Mouse (Mus musculus) left cerebral cortex, postnatal 25 days (tissue): ENCODE results near the gene Rpl36al. TPM values are rescaled to one million over a fixed set of nuclear protein-coding genes. Genes with fewer than 3 reads are reported as not detected.
A peak's percentile ranks its signal among the peaks of the same experiment; 100 is the strongest.

Experiments
- DNase-seq, 2 experiments: peaks; one replicate each; pipeline ENCODE4 v3.0.0; 2022; ENCODE audit warnings: low spot score in 2 of 2, mixed read lengths in 1 of 2
- intact Hi-C: fragments of 180-260 bp; cut with DNase I; formaldehyde crosslinking; loops from one replicate; pipeline ENCODE4 v1.15.1; 2025
- total RNA-seq, 2 experiments: library from RNA; stranded (reverse); gene quantifications; 2 replicates each; pipeline ENCODE4 v1.2.3; 2021

Rpl36al gene
- 100 to 1,000 TPM; 180 to 187 TPM for total RNA-seq

DNA sequence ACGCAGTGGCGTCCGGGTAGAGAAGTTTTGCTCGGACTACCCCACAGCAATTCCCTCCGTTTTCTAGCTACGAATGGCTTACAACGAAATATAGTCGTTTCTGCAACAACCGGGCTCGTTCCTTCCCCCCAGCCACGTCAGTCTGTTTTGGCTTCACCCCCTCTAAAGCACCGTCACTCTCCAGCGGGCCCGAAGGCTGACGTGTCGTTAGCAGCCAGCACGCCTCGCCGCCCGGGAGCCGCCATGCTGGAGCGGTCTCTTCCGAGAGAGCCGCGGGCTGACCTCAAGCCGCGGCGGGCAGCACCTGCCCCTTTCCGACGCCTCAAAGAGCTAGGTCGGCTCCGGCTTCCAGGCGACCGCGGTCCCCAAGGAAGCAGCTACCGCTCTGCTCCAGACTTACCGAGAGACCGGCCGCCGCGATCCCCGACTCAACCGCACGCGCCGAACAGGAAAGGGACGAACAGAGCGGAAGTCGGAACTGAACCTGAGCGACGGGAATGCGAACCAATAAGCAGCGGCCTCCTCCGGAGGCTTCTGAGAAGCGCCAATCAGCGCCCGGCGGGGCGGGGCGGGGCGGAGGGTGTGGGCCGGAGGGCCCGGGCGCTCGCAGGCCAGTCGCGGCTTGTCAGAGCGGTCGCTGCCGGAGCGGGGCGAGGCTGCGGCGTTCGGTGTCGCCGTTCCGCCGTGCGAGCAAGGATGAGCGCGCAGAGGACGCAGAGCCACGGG, at the start of gene Rpl36al, which contains the start of gene Mgat2:
Gene Rpl36al (minus strand): TSS at position 501 of the 726 bp plus-strand sequence.
Gene Mgat2 (plus strand): TSS at position 575 of the 726 bp plus-strand sequence.
- intact Hi-C loops: loop anchor here (1.0 kb wide), 1 partner anchor 14 kb away; the partner anchor contains the start of gene Gm49383

DNA sequence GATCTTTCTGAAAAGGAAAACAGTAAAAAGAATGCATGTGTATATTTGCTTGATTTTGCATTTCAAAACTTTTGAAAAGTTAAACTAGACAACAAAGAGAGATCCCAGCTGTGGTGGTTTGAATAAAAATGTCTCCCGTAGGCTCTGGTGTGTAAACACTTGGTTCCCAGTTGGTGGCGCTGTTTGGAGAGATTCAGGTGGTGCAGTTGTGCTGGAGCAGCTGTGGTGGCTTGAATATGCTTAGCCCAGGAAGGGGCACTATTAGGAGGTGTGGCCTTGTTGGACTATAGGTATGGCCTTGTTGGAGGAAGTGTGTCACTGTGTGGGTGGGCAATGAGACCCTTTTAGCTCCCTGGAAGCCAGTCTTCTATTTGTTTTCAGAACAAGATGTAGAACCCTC, 45.4 kb upstream of the Rpl36al start:
- no peak for DNase-seq
- intact Hi-C loops: no loop called here

More for the DNA sequence above, at the start of gene Rpl36al, which contains the start of gene Mgat2:
- DNase-seq: peak; percentile 99

DNA sequence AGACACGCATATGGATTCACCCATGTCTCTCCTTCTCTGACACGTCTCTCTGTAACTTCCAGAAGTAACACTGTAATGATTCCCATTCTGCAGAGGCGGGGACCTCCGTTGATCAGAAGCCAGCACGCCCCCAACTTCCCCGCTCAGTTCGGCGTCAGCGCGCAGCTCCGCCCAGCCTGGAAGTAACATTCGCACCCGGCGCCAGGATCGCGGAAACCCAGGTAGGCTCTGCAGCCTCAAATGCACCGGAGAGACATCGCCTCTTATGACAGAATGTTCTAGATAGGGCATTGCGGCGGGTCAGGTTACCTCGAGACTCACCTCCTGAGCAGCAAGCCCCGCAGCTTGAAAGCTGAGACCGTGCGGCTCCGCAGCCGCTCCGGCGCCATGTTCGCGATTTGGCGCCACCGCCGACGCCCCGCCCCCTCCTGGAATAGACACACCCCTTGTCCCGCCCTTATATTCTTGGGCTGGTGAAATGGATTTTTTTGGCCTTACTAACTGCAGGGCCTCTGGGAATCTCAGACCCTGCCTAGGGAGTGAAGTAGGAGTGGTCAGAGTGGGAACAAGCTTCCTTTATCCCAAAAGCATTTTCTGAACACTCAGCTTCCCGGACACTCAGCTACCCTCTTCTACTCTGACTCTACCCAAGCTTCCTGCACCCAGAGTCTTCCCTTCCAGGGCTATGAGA, 44.0 kb upstream of the Rpl36al start, which contains the start of gene Pole2:
Gene Pole2 (minus strand): TSS at position 420 of the 691 bp plus-strand sequence.
- intact Hi-C loops: no loop called here
- peak; percentile 81 to 84 for DNase-seq

DNA sequence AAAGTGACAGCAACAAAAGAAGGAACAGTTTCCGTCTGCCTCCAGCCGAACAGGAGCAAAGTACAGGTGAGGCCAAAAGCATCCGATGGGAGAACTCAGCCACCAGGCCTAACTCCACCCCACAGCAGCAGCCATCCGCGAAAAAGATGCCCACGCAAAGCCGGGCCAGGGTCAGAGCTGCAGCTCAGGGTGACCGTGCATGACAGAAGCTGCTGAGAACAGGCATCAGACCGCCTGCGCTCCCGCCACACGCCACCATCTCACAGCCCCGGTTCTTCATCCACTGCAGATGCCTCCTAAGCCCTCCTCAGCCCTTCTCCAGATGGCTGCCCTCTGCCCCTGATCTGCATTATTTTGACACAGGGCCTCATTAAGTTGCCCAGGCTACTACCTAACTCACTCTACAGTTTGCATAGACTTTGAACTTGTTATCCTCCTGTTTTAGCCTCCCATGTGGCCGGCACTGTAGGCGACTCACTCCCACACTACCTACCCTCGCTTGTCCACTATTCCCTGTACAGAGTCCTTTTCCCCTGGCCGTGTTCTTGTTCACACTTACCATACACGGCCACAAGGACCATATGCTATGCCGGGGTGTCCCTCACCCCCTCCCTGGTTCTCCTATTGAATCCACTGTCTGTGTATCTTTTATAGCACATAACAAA, 36.9 kb upstream of the Rpl36al start:
- intact Hi-C loops: no loop called here
- DNase-seq: no peak

DNA sequence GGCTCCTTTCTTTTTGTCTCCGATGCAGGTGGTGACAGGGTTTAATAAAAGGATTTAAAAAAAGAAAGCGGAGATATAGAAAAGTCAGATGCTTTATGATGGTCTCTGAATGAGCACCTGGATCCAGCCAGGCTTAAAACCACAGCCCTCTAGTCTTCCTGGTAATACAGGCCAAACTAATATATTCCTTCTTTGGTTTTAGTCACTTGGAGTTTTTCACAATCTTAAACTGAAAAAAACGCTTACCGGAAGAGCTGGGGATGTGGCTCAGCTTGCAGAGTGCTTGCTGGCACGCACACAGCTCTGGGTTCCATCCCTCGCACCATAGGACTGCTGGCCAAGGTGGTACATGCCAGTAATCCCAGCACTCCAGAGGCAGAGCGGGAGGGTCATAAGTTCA, 32.7 kb upstream of the Rpl36al start:
- intact Hi-C loops: no loop called here
- DNase-seq: no peak

DNA sequence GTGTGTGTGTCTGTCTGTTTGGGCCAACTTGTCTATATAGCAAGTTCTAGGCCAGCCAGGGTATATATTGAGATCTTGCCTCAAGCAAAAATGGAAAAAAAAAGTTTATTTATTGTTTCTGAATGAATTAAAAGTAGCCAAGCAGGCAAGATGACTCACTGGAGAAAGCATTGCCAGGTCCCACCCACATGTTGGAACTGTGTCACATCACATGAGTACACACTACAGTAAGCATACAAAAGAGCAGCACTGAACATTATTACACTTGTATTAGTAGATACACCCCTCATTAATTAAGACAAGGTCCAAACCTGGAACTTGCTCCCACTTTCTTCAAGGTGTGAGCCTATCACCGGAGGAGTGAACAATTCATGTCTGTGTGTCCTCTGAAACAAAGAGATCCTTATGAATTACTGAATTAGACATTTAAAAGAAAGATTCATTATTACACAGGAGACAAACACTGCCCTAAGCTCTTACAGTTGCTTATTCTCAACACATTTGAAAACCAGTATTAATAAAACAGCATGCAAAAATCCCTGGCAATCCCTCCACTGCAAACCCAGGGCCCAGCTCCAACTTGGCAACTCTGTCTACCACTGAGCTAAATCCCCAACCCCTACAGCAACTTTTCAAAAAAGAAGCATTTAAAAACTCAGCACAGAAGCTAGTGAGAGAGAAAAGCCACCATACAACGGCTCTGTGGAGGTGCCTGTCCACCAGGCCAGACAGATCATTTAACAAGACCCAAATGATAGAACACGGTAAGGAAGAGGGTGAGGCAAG, 31.3 kb upstream of the Rpl36al start:
- intact Hi-C loops: no loop called here
- DNase-seq: peak; percentile 45 to 80

DNA sequence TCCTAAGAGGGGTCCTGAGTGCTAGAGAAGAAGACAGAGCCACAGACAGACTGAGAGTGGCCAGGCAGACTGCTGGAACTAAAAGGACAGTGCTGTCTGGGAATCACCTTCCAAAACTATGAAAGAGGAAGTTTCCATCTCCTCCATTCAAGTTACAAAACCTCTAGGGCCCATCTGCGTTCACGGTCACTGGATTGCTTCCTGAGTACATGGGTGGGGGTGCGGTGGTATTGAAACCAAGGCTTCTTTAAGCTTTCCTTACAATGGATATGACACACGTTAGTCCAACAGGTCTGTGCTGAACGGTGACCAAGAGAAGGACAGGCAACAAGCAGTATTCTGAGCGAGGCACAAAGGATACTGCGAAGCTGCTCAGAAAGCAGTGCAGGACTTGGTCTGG, 30.5 kb upstream of the Rpl36al start:
- no peak for DNase-seq
- intact Hi-C loops: no loop called here

DNA sequence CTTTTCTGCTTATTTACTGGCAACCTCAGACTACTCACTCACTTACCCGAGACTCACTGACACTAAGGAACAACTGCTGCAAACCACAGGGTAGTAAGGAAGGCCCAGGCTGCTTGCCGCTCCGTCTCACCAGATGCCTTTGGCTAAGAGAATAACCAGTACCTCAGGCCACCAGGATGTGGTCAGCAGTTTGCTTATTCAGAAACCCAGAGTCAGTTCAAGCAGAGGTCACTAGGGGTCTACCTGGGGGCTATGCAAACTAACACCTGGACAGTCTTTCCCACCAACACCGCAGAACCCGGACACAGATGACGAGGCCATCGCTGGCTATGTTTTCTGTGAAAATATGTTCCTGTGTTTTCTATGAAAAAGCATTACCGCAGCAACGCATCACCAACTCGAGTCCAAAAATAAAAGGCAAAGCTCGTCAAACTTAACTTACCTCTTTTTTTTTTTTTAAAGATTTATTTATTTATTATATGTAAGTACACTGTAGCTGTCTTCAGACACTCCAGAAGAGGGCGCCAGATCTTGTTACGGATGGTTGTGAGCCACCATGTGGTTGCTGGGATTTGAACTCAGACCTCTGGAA, 29.4 kb upstream of the Rpl36al start:
- no peak for DNase-seq
- intact Hi-C loops: no loop called here

DNA sequence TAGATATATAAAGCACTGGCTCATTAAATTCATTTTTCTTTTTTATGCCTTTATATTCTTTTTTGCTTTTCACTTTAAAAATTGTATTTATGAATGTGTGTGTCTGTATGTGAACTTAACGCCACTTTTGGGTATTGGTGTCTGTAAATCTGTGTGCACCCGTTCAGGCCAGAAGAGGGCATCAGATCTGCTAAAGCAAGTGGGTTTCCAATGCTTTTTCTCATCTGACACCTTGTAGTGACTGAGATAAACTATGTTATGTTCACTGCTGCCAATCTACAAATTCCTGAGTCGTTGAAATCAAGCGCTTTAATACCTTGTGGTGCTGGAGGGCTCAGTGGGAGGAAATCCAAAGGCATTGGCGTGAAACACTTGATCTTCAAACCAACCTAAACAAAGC, 27.2 kb upstream of the Rpl36al start:
- peak in 1 of 2 experiments; percentile 20 for DNase-seq
- intact Hi-C loops: no loop called here

DNA sequence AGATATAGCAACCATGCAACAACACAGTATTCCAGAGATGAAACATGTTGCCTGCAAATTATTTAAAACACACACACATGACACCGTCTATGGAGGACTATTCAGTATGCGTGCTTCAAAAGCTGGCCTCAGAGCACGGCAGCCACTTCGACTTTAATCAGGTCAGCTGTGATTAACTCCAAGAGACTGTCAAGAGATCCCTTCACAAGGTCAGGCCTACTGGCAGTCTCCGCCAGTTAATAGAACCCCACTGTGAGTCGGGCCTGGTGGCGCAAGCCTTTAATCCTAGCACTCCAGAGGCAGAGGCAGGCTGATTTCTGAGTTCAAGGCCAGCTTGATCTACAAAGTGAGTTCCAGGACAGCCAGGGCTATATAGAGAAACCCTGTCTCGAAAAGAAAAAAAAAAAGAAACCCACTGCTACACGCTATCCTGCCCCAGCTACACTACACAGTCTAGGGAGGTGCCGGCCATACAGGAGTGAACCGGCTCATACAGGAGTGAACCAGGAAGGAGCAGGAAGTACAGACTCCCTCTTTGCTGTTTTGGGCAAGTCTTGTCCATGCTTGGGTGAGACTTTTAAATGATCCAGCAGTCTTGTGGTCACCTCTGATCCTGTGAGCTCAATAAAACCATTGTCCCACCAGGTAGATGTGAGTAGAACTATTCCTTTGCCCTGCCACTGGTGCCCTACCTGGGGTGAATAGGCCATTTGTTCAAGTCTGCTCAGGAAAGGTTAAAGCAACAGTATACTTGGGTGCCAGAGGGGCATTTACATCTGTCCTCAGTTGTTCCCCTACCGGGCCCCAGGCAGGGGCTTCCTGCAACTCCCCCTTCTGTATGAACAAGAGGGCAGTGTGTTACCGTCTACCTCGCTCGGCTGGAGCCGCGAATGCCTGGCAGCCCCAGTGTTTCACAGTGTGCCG, 26.4 kb upstream of the Rpl36al start:
- no peak for DNase-seq
- intact Hi-C loops: no loop called here

DNA sequence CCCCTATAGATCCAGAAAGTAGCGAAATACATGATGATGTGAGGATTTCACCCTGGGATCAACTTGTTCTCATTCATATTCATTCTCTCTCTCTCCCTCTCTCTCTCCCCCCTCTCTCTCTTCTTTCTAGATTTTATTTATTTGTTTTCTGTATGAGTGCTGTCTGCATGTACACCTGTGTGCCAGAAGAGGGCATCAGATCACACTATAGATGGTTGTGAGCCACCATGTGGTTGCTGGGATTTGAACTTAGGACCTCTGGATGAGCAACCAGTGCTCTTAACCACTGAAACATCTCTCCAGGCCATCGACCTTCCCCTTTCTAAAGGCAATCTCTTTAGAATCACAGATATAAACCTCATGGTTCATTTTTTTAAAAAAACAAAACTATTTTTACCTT, 24.6 kb upstream of the Rpl36al start:
- intact Hi-C loops: no loop called here
- no peak for DNase-seq

DNA sequence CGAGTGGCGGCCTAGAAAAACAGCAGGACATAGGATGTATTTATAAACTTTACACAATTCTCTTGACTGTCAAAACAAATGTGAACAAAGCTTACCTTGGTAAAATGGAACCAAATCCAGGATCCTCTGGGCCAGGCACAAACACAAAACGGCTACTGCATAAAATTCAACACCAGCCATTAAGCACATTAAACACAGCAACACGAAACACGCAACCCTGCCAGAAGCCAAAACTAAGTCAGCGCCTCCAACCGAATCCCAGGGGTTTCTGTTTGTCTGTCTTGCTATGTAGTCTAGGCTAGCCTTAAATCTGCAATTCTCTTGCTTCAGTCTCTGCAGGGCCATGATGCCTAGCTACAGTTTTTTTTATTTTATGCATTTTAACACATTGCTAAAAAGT, 24.0 kb upstream of the Rpl36al start:
- intact Hi-C loops: no loop called here
- no peak for DNase-seq

DNA sequence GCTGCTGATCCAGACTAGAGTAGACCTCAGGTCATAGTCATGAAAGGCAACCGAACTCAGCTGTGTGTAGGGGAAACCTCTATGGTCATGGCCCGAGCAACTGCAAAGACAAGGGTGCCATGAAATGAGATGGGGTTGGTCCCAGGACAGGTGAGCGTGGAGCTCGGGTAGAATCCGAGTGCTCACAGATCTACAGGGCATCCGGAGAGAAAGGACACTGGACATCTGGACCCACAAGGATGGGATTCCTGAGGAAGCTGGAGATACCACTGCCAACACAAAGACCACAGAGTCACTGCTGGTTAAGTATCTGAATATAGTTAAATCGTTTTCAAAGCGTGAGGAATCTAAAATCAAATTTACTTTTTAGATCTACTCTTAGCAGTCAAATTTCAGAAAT, 23.5 kb upstream of the Rpl36al start:
- intact Hi-C loops: no loop called here
- no peak for DNase-seq

DNA sequence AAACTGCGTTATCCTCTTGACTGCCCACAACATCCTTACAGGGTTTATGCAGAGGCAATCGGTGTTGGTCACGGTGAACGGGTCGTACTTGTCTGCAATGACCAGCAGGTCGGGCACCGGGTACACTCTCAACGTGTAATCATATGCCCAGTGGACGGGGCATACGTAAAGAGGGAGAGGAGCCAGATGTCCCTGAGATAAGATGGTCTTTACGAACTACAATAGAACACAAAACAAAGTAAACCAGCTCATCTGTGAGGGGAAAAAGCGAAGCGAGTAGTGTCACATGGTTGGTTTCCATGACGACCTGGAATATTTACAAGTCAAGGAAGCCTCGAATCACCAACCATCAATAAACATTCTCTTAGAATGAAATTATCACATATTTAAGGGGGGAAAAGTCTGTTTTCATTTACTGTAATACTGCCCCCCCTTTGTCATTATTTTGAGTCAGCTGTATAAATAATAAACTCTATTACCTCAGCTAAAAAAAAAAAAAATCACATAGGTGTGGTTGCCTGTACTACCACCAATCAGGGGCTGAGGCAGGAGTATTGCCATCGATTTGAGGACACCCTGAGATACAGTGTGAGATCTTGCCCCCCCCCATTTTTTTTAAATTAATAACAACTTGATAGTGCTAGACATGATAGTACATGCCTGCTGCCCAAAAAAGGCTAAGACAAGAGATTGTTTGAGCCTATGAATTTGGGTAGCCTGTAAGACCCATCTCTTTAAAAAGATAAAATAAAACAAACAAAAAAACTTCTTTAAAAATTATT, 20.4 kb upstream of the Rpl36al start, which contains the start of gene Gm49384:
Gene Gm49384 (minus strand): TSS at position 216 of the 782 bp plus-strand sequence.
- peak in 1 of 2 experiments; percentile 7 for DNase-seq
- intact Hi-C loops: no loop called here

DNA sequence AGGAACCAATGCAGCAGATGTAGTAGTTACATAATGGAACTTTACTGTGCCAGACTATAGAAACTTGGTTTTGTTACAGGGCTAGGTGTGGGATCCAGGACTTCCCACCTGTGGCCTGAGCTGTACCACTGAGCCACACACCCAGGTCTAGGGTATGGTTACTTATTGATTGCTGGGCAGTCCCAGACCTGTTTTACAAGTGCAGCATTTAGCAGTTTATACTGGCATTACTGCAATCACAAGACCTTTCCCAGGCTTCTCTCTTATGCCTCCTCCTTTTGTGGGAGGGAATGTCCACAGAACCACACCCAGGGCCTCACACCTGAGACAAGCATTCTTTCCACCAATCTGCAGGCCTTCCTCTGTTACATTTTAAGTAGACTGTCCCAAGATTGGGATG, 15.1 kb upstream of the Rpl36al start:
- no peak for DNase-seq

DNA sequence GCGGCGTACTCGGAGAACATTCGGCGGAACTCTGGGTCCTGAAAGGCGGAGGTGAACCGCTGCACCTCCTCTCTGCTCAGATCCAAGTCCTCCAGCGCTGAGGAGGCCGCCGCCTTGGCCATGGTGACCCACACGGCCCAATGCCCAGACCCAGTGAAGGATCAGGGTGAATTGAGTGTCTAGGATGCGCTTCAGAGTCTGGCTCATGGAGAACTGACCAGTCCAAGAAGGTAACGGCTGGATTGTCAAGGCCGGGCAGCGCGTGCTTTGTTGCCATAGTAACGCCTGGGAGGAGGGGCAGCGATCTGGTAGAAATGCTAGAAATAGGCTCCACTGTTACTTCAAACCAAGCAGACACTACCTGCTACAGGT, 14.3 kb upstream of the Rpl36al start, which contains the start of gene Dnaaf2:
Gene Dnaaf2 (minus strand): TSS at position 266 of the 372 bp plus-strand sequence.
- intact Hi-C loops: loop anchor here (5.0 kb wide), 1 partner anchor 44 kb away; the partner anchor contains the start of gene Klhdc1
- DNase-seq: peak; percentile 67 to 68

More for the DNA sequence above, 15.1 kb upstream of the Rpl36al start:
- intact Hi-C loops: loop anchor here (5.0 kb wide), 1 partner anchor 43 kb away; the partner anchor contains the start of gene Klhdc1
